Mouse (Mus musculus) gastrocnemius, postnatal 25 days (tissue): ENCODE data around the gene Exoc6. TPM values are rescaled to one million over a fixed set of nuclear protein-coding genes. Genes with fewer than 3 reads are reported as not detected.

Experiments
- total RNA-seq, 2 experiments: library from RNA; stranded (reverse); gene quantifications; 1 replicate in 1 of 2; 2 replicates in 1 of 2; pipeline ENCODE4 v1.2.3; 2021

The Exoc6 gene
- total RNA-seq, 2 experiments from 2014 or later = 33.3 to 43.8 TPM

Other genes starting within 250 kb of the Exoc6 start
- gene Ide, start 212.6 kb upstream of the Exoc6 start, total RNA-seq = 10 to 100 TPM; 90.1 to 93.5 TPM
- gene Kif11, start 174.0 kb upstream of the Exoc6 start, total RNA-seq = 1 to 10 TPM in 1 of 2 experiments, under 1 TPM in 1; 0.69 to 1.0 TPM
- 1 to 10 TPM; 1.0 to 2.8 TPM for gene Hhex, start 115.6 kb upstream of the Exoc6 start, total RNA-seq
- under 1 TPM in 1 of 2 experiments, not detected in 1; 0.16 TPM for gene Cyp26c1, start 135.2 kb downstream of the Exoc6 start, total RNA-seq
- gene Cyp26a1, start 147.4 kb downstream of the Exoc6 start, total RNA-seq = under 1 TPM in 1 of 2 experiments, not detected in 1; 0.38 TPM